Mouse (Mus musculus) neutrophil, adult 5-6 weeks (primary cell): Measurements from ENCODE around the gene Syf2. TPM values are rescaled to one million over a fixed set of nuclear protein-coding genes. Genes with fewer than 3 reads are reported as not detected.
A peak's percentile ranks its signal among the peaks of the same experiment; 100 is the strongest.
"Not testable (repeated sequence)": the region's sequence is repeated elsewhere in the genome, so short reads cannot be mapped to it uniquely, and the experiment has no call there.

Experiments
- ATAC-seq: fragments of 151-379, 151-347 bp; 2 replicates; pipeline ENCODE4 v1.8.0; 2017; ENCODE audit warnings: mild to moderate bottlenecking, moderate TSS enrichment; ENCODE audit not compliant: insufficient number of reproducible peaks, poor library complexity, low FRiP score, severe bottlenecking; ENCODE audit errors: extremely low read depth
- total RNA-seq: library from RNA; stranded (forward); fragments of 200-1000 nt; gene quantifications from 2 replicates; pipeline ENCODE4 v1.2.3, GENCODE M21; 2017

Gene Syf2
- total RNA-seq: 473 and 479 TPM in 2 replicates

DNA sequence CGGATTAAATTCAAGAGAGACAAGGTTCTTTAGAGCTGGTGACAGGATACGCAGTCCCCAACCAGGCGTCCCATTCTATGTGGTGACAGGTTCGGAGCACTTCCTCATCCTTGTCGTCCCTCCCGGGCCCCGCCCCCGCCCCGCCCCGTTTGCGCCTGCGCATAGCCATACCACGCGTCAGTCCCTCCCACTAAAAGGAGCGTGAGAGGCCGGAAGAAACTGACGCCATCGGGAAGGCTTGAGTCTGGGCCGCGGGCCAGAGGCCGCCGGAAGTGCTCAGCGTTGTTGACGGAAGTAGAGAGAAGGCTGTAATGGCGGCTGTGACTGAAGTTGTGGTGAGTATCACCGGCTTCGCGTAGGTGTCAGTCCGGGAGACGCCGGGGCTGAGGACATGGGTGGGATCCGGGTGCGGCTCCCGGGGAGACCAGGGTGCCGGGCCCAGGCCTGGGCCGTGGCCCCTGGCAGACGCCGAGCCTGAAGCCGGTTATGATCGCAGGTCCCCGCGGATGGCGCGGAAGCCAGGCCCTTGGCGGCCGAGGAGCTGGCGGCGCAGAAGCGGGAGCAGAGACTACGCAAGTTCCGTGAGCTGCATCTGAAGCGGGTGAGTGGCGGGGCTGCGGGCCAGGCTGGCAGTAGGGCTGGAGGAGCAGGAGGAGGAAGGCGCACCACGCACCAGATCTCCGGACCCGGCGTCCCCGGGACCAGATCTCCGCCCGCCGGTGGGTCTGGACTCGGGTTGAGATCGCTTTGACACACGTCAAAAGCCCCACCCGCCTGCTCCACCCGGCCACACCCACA is at the start of gene Syf2:
Syf2 (plus strand) TSS at position 215 of the 798 bp plus-strand sequence.
- peak; percentile 87 for ATAC-seq

DNA sequence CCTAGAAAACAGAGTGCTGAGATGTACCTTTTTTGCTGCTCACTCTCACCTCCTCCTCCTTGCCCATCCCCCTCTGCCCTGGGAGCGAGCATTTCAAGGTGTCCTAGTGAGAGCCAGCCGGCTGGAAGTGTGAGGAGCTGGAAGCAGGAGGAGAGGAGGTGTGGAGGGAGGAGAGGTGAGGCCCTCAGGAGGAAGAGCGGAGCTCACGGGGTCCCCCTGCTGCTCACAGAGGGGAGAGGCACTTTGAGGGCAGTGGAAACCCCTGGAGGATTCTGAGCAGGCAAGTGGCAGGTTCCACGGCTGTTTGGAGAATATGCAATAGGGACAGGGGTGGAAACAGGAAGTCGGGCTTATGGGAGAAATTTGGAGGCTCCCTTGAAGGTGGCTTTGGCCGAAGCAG is 47.4 kb upstream of the Syf2 start:
- peak; percentile 48; the same call in 1 of the 2 replicates for ATAC-seq

DNA sequence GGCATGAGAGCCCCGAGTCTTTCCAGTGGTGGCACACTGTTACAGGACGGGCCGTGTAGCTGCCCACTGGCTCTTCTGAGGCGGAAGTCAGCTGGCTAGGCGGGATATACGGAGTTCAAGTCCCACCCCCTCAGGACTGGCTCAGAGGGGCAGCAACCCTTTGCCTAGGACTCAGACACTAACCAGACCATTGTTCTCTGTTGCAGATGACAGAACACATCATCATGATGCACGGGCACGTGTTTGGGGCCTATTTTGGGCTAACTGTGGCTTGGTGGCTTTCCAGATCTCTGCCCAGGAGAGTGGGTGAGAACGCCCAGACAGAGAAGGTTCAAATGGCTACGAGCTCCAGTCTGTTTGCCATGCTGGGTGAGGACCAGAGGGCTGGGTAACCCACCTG is 46.9 kb upstream of the Syf2 start:
- ATAC-seq: no peak

DNA sequence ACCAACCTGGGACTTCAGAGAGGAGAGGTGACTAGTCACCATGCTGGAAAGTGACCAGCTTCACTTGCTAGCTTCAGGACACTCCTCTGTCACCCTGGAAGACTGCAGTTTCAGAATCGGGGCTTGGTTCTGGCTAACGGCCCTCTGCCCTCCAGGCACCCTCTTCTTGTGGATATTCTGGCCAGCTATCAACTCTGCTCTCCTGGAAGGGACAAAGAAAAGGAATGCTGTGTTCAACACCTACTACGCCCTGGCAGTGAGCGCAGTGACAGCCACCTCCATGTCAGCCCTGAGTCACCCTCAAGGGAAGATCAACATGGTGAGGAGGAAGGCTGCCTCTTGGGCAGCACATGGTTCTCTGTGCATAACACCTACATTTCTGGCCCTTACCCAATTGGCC is 46.3 kb upstream of the Syf2 start:
- ATAC-seq: no peak

DNA sequence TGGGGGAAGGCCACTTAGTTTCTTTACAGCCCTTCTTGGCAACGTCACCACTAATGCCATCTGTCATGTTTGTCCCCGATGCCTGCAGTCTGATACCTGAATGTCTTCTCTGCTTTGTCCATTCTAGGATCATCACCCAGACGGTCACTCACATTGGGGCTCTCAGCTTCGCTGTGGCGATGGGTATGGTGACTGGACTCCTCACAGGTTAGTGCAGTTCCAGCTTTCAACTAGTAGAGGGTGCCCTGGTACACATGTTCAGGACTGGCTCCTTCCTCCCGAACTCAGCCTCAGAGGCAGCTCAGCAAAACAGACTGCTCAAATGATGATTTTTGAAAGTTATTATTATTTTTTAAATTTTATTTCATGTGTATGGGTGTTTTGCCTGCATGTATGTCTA is 38.6 kb upstream of the Syf2 start:
- no peak for ATAC-seq

DNA sequence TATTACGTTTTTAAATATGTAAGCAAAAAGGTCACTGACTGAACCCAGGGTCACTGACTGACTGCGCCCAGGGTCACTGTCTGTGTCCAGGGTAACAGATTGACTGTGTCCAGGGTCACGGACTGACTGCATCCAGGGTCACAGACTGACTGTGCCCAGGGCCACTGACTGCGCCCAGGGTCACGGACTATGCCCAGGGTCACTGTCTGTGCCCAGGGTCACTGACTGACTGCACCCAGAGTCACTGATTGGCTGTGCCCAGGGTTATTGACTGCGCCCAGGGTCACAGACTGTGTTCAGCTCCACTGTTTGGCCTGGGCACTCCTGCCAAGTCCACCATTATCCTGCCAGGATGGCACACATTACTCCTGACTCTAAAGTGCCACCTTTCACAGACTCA is 33.4 kb upstream of the Syf2 start:
- ATAC-seq: no peak

DNA sequence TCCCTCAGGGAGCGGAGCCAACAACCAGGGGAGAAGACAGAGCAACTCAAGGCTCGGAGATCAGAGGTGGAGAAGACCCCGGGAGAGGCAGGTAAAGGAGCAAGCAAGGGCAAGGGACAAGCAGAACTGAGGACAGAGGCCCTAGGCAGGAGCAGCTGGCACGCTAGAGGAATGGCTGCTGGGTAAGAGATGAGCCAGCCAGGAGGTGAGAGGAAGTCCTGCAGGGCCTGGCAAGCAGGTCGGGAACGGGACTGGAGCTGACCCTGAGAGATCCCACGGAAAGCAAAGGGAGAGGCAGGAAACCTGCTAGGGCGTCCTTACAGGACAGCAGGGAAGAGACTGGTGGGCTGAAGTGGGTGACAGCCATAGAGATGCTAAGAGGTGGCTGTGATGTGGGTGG is 29.6 kb upstream of the Syf2 start:
- no peak for ATAC-seq

DNA sequence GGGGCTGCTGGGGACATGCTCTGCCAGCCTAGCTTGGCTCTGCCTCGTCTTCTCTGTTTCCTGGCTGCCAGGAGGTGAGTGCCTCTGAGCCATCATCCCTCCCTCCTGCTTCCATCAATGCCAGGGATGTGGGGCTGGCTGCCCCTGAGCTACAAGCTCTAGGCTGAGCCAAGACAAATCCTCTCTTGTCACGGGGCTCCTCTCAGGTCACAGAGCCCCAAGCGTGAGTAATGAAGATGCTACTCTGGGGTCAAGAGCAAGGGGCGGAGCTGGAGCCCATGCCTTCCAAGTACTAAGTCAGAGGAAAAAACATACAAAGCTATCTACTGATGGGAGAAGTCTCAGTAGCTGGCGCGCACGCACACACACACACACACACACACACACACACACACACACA is 27.7 kb upstream of the Syf2 start:
- ATAC-seq: no peak

DNA sequence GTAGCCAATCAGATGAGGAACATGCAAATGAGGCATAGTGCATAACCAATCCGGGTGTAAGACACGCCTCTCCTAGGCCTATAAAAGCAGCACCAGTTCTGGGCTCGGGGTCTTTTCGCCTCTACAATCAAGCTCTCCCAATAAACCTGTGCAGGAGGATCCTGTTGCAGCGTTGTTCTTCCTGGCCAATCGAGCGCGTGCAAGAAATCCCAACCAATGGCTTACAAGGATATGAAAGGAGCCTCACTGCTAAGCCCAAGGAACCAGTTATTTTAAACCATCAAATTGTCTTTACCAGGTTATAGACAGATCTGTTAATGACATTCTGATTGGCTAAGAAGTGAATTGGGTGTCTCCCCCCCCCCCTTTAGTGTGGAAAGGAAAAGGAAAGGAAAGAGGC is 19.3 kb upstream of the Syf2 start:
- ATAC-seq: not testable (repeated sequence)

DNA sequence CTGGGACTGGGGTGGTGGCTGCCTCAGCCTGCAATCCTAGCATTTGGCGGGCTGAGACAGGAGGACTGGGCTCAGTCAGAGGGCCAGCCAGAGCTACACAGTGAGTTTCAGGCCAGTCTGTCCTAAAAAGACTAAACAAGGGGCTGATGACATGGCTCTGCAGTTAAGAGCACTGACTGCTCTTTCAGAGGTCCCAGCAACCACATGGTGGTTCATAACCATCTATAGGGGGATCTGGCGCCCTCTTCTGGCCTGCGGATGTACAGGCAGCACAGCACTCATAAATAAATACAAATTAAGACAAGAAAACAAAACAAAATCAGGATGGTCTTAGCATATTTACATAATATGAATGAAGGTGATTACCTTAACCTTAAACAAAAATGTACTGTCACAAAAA is 17.3 kb upstream of the Syf2 start:
- peak; percentile 46; the same call in 1 of the 2 replicates for ATAC-seq

DNA sequence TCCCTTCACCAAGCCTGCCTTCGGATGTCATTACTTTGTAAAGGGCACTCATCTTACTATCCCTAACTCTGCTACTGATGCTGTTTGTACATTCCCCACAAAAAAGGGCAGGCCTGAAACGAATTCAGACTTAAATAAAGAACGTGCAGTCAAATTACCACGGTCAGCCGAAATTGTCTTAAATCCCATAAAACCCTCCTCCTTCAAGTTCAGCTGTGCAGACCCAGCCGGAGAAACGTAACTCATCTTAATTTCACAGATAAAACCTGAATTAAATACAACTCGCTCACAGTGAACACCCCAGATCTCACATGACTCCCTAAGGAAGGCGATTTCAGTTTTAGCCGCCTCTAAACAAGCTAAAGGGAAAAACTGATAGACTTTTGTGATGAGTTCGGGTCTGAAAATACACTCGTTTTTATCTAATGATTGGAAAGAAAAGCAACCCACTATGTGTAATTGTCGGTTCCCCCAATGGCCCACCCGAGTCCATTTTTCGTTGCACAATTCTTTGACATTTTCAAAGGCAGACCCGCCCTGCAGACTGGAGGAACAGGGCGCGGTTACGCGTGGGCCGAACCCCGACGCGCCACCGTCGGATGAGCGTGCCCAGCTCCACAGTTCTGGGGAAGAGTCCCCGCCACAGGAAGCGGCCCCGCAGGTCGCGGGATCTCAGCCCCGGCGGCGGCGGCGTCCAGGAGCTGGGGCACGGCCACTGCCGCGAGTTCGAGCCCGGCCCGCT is 16.4 kb upstream of the Syf2 start:
- no peak for ATAC-seq

DNA sequence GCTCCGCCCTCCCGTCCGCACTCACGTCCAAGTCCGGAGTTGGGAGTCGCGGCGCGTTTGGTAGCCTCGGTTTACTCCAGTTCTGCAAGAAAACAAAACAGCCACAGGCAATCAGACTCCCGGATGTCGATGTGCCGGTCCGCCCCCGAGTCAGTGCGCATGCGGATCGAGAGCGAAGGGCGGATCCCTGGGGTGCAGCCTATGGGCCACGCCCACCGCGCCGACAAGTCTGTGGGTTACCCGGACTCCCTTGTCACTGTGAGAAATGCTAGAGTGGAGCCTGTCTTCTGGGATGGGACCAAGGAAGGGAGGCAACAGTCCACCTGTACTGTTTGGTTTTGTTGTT is 15.9 kb upstream of the Syf2 start, which contains the start of gene Tmem50a:
Tmem50a (minus strand) TSS at position 161 of the 346 bp plus-strand sequence.
- ATAC-seq: peak; percentile 87

DNA sequence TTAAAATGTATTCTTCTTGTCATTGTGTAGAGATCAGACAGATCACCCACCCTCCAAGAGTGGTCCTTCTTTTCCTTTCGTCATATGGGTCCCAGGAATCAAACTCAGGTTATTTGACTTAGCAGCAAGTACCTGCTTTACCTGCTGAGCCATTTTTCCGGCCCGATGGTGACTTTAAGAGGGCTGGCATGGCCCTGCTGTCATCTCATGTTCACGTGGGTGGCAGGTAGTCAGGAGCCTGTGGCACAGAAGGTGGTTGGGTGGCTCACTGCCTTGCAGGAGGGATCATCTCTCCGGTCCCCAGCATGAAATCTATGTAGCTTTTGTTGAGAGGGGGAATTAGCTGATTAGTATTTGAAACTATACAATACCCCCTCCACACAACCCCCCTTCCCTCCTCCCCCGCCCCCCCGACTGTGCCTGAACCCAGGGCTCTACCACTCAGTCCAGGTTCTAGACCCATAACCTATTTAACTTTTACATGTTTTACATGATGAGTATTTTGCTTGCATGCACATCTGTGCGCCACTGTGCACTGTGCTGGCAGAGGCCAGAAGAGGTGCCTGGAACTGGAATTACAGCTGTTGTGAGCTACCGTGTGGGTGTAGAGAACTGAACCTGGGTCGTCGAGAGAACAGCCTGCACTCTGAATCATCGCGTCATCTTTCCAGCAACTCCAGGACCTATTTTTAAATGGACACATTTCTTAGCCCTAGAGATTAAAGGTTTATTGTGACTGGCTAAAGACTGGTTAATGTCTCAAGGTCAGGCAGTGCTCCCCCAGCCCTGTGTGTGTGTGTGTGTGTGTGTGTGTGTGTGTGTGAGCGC is 15.3 kb upstream of the Syf2 start:
- ATAC-seq: no peak

DNA sequence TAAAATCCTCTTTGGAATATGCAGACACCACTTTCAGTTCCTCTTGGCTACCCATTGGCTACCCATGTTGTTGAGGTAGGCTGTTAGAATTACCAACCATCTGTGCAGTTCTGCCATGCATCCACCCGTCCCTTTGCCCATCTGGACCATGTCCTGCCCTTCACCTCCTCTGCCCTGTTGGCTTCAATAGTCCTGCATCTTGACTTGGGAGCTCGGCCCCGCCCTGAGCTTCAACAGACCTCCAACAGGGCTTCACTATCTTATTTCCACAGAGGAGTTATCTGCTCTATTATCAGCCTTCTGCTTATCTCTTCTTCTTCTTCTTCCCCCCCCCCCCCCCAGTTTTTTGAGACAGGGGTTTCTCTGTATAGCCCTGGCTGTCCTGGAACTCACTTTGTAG is 13.5 kb upstream of the Syf2 start:
- no peak for ATAC-seq

DNA sequence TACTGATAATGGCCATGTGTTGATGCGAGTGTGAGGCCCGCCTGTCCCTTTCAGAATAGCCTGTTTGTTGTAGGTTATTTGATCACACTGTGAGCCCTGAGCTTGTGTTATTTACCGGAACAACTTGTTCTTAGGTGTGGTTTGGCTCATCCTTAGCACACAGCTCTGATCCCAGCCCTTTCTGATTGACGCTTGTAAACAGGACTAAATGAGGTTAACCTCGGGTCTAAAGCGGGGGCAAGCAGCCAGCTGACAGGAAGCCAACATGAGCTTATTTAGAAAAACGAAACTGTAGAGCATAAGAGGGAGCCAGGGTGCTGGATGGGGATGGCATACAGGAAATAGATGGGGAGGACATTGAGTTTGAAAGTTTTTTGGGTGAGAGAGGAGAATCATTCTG is 12.3 kb upstream of the Syf2 start:
- no peak for ATAC-seq

DNA sequence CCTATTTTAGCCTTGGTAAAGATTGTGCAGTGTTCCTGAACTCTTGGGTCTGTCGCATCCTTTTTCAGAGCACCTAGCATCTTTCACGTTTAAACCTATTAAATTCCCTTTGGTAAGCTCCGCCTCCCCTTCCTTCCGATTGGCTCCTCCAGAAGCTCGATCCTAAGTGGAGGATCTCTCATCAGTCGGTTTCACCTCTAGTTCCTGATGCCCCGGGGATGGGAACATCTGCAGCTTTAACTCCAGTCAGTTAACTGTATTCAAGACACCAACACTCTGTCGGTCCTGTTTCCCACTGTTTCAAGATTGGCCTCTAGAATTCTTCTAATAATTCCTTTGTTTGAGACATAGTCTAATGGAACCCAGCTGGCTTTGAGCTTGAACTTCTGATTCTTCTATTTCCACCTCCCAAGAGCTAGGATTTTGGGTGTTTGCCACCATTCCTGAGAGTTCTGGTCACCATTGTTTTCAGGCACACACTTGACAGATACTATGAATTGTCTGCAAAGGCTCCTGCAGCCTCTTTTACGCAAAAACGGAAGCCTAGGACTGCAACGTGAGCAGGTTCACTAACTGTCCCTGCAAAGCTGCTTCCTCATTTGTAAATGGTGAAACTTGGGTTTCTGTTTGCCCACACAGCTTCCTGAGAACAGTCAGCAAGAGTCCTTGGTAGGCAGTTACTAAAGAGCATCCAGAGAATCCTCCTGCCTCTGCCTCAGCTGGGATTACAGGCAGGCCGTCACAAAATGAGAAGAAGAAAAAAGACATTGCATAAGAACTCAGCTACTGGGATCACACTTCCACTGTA is 10.8 kb upstream of the Syf2 start:
- ATAC-seq: peak; percentile 45

DNA sequence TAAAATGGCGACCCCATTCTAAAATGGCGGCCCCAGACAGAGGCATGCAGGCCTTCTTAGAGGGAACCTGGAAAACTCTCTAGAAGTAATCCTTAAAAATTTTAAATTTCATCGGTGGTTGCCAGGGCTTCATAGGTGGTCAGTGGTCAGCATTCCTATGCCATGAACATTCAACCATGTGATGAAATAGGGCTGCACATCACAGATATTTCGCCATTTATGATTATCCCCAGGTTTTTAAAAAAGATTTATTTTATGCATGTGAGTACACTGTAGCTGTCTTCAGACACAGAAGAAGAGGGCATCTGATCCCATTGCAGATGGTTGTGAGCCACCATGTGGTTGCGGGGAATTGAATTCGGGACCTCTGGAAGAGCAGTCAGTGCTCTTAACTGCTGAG is 10.1 kb upstream of the Syf2 start:
- ATAC-seq: no peak

DNA sequence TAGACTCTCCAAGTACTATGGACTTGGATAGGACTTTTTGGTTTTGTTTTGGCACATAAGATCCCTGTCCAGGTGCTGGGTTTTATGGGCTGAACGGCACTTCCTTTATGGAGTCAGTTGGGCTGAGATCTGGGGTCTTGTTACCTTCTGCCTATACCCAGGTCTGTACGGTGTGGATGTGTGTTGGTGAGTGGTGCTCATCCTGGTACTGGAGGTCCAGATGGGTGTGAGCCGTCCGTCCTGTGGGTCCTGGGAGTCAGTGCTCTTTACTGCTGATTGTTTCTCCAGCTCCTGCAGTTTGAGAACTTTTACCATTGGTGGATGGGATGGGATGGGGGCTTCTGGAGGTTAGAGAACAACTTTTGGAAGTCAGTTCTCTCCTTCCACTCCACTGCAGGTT is 9.0 kb upstream of the Syf2 start:
- ATAC-seq: no peak
